Mouse (Mus musculus) kidney, embryonic 16.5 days (tissue): ENCODE measurements around the gene Slc16a7. TPM values are rescaled to one million over a fixed set of nuclear protein-coding genes. Genes with fewer than 3 reads are reported as not detected.

Source experiments
- ATAC-seq: fragments of 200-750 bp; cut with Nextera tagmentation; 2 replicates; pipeline ENCODE4 v1.8.0; 2017; ENCODE audit warnings: moderate TSS enrichment; ENCODE audit not compliant: low FRiP score, low TSS enrichment
- H3K27ac ChIP-seq: fragments of 300-500 bp; sonication (generic); 2 replicates; pipeline ENCODE4 v1.5.1; 2014; ENCODE audit warnings: low read length
- H3K27me3 ChIP-seq: fragments of 300-500 bp; sonication (generic); 2 replicates; pipeline ENCODE4 v1.6.1; 2014; ENCODE audit warnings: low read length, control low read depth, mixed read lengths; ENCODE audit not compliant: insufficient read depth
- H3K36me3 ChIP-seq: fragments of 300-500 bp; sonication (generic); 2 replicates; pipeline ENCODE4 v1.6.1; 2014; ENCODE audit warnings: low read length, control low read depth, mixed read lengths; ENCODE audit not compliant: insufficient read depth
- H3K4me1 ChIP-seq: fragments of 300-500 bp; sonication (generic); 2 replicates; pipeline ENCODE4 v1.6.1; 2014; ENCODE audit warnings: low read length, control low read depth, mixed read lengths; ENCODE audit not compliant: insufficient read depth
- H3K4me2 ChIP-seq: fragments of 300-500 bp; sonication (generic); replicated peaks from 2 replicates; pipeline ENCODE4 v1.6.1; 2014; ENCODE audit warnings: low read depth, low read length
- H3K4me3 ChIP-seq: fragments of 300-500 bp; sonication (generic); 2 replicates; pipeline ENCODE4 v1.5.1; 2014; ENCODE audit warnings: mild to moderate bottlenecking, low read length
- H3K9ac ChIP-seq: fragments of 300-500 bp; sonication (generic); replicated peaks from 2 replicates; pipeline ENCODE4 v1.6.1; 2014; ENCODE audit warnings: low read length
- H3K9me3 ChIP-seq: fragments of 300-500 bp; sonication (generic); 2 replicates; pipeline ENCODE4 v1.6.1; 2016; ENCODE audit warnings: low read length, control low read depth
- WGBS: fragments of 180-500 bp; shearing (Covaris S2); extraction: QIAGEN DNeasy Blood & Tissue Kit; methylation state at CpG from one replicate; pipeline ENCODE4 v1.1.7; 2014; 5-methylcytosine and 5-hydroxymethylcytosine counted together
- polyA plus RNA-seq: library from polyadenylated mRNA; unstranded; fragments of >200 nt; fragmentation: Nextera tagmentation; extraction: Ambion mirVana; gene quantifications from 2 replicates; pipeline ENCODE4 v1.2.1, GENCODE M21; 2015

Slc16a7 gene
- polyA plus RNA-seq, 1 experiment from 2014 or later, result 9.7 TPM

DNA sequence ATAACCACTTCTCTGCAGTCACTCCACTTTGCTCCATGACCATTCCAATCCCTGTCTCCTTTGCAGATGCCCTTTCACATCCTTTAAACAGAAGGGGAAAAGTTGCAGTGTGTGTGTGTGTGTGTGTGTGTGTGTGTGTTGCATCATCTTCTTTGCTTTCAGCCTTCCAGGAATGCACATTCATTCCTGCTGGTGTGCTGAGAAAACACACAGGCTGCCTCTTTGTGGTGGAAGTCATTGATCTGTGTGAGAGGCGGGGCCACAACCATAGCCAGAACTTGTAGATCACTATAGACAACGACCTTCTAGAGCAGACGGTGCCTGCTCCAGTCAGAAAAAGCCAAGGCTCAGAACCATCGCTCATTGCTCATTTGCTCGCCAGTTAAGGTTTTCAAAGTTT lies 103.9 kb downstream of the Slc16a7 start:
- ATAC-seq, result no peak
- H3K9me3 ChIP-seq, result no peaks in the 10 kb centered on the region
- H3K4me3 ChIP-seq, result no peak overlapping the region
- no peaks in the 10 kb centered on the region for H3K4me1 ChIP-seq
- no peak overlapping the region for H3K27ac ChIP-seq
- H3K36me3 ChIP-seq, result no peaks in the 10 kb centered on the region
- no peak overlapping the region for H3K4me2 ChIP-seq
- no peak overlapping the region for H3K9ac ChIP-seq
- no peaks in the 10 kb centered on the region for H3K27me3 ChIP-seq
- 71% methylated on average over 5 of the region's 5 CpGs for WGBS

DNA sequence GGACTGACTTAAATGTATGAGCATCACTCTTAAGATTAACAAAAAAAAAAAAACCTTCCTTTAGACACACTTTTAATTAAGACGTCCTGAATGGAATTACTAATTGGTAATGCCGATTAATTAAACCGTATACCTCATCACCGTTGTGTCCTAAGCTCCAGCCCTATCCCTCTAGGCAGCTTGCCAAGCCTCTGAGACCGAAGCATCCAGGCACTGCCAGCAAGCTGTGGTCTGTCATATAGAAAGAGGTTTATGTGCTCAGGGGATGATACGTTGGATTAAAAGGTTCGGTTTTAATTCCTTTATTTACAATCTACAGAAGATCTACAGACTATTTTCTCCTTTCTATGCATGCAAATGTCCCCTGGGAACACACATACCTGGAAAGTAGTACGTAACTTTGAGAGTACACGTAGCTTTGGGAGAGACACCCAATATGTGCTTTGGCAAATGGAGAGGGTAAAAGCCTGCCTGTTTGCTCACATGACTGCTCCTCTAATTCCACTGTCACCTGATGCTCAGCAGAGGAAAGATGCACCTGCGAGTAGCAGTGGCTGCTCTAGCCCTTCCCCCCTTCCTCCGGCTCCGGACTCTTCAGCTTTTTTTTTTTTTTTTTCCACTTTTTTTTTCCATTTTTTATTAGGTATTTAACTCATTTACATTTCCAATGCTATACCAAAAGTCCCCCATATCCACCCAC lies 114.0 kb downstream of the Slc16a7 start:
- 85% methylated on average over 12 of the region's 12 CpGs for WGBS
- no peaks in the 10 kb centered on the region for H3K27me3 ChIP-seq
- H3K9ac ChIP-seq, result no peak overlapping the region
- H3K27ac ChIP-seq, result no peak overlapping the region
- no peak overlapping the region for H3K4me3 ChIP-seq
- H3K4me2 ChIP-seq, result no peak overlapping the region
- H3K9me3 ChIP-seq, result no peaks in the 10 kb centered on the region
- no peaks in the 10 kb centered on the region for H3K36me3 ChIP-seq
- no peak for ATAC-seq
- no peaks in the 10 kb centered on the region for H3K4me1 ChIP-seq

DNA sequence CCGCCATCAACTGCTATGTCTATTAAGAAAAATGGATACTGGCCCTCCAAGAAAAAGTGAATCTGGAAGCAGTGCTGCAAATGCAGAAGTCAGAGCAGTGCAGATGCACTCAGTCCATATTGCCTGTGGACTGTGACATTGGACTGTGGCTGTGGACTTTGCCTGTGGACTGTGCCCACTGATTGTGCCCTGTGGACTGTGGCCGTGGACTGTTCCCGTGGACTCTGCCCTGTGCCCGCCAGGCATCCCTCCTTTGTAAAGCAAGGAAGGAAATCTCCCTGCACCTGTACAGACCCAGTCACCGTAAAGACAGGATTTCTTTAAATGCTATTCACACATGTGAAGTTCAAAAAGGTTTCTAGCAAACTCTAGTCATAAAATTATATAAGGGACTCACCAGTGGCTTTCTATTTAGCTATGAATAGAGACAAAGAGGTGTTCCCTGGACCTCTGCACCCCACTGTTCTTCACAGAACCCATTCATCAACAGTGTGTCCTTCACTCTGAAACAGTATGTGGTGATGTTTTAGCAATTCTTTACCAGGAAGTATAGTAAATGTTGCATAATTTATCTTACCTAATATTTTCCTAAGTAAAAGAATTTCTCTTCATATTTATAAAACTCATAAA lies 114.6 kb downstream of the Slc16a7 start:
- Histone ChIP-seq H3K27me3 (no peaks in the 10 kb centered on the region), H3K9ac (no peak overlapping the region), H3K4me2 (no peak overlapping the region), H3K4me1 (no peaks in the 10 kb centered on the region), H3K4me3 (no peak overlapping the region), H3K27ac (no peak overlapping the region), H3K9me3 (no peaks in the 10 kb centered on the region), H3K36me3 (no peaks in the 10 kb centered on the region)
- 86% methylated on average over 5 of the region's 5 CpGs for WGBS
- ATAC-seq, result no peak

DNA sequence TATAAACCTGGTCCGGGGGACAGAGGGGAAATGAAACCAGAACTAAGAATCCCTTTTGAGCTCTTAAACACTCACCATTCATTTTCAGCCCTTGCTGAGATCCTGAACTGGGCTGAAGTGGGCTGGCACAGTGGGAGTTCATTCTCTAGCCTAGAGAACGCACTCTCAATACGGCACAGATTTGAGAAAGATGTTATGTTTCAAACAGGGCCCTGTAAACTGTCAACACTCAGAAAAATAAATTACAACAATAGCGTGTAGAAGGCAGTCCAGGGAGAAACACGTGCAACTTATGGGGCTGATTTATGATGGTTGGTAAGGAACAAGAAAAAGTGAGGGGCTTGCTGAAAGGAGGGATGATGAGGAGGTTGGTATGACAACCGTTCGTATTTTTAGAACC lies 115.5 kb downstream of the Slc16a7 start:
- no peak overlapping the region for H3K27ac ChIP-seq
- no peak overlapping the region for H3K4me3 ChIP-seq
- 54% methylated on average over 7 of the region's 7 CpGs for WGBS
- no peak overlapping the region for H3K9ac ChIP-seq
- no peaks in the 10 kb centered on the region for H3K9me3 ChIP-seq
- H3K4me2 ChIP-seq, result no peak overlapping the region
- H3K27me3 ChIP-seq, result no peaks in the 10 kb centered on the region
- H3K36me3 ChIP-seq, result no peaks in the 10 kb centered on the region
- H3K4me1 ChIP-seq, result no peaks in the 10 kb centered on the region
- no peak for ATAC-seq

DNA sequence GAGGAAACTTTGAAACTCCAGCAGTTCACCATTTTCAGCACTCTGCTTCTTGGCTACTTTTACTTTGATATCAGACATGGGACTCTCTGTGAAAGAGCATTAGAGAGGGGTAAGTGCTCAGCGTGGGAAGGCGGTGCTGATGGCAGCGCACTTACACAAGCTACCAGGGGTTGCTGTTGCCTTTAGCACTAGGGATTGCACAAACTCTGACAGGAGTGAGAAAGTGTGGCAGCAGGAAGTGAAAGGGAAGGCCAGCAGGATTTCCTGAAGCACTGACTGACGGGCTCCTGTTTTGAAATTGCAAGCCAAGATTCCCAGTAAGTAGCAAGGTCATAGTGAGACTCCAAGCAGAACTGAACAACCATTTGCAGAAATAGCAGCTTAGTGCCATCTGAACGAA lies 117.8 kb downstream of the Slc16a7 start:
- WGBS, result 68% methylated on average over 5 of the region's 5 CpGs
- no peaks in the 10 kb centered on the region for H3K27me3 ChIP-seq
- no peak for ATAC-seq
- H3K4me2 ChIP-seq, result no peak overlapping the region
- H3K4me1 ChIP-seq, result no peaks in the 10 kb centered on the region; the same call in 1 of the 2 replicates
- no peak overlapping the region for H3K9ac ChIP-seq
- no peaks in the 10 kb centered on the region for H3K9me3 ChIP-seq
- no peaks in the 10 kb centered on the region for H3K36me3 ChIP-seq
- H3K27ac ChIP-seq, result no peak overlapping the region
- H3K4me3 ChIP-seq, result no peak overlapping the region

DNA sequence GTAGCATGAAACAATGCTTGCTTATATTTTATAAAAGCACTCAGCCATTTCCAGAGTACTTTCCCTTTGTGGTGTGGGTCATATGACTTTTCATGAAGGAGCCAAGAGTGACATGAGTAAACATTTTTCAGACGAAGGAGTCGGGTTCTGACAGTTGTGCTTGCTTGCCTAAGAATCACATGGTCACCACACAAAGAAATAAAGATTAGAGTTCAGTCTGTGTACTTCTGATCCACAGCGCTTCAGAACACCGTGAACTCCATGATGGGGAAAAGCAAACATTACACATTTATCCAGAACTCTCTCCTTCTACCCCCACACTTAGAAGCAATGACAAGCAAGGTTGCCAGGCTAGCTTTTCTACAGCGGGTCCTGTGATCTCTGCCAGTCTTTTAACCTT lies 119.0 kb downstream of the Slc16a7 start:
- Histone ChIP-seq H3K4me1 (no peaks in the 10 kb centered on the region; the same call in 1 of the 2 replicates), H3K9me3 (no peaks in the 10 kb centered on the region), H3K36me3 (no peaks in the 10 kb centered on the region), H3K9ac (no peak overlapping the region), H3K4me2 (no peak overlapping the region), H3K27me3 (no peaks in the 10 kb centered on the region), H3K4me3 (no peak overlapping the region), H3K27ac (no peak overlapping the region)
- 67% methylated on average over 5 of the region's 5 CpGs for WGBS
- no peak for ATAC-seq

DNA sequence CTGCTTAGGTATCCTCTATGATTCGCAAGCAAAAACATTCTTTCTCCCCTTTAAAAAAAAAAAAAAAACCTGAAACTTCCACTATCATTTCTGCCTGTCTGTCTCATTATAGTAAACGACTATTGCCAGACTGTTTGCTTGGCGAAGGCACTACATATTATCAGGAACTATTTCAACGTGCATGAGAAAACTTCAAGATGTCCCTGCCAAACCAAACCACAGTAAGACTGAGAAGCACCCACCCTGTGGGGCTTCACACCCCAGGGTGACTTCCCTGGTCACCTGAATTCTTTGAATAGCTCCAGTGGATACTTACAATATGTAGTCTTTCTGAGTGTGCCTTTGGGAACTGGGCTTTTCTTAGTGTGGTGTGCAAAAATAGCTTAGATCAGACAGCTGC lies 122.9 kb downstream of the Slc16a7 start:
- Histone ChIP-seq H3K27me3 (no peaks in the 10 kb centered on the region), H3K9me3 (no peaks in the 10 kb centered on the region), H3K36me3 (no peaks in the 10 kb centered on the region), H3K4me3 (no peak overlapping the region), H3K27ac (no peak overlapping the region), H3K4me1 (no peaks in the 10 kb centered on the region; the same call in 1 of the 2 replicates), H3K4me2 (no peak overlapping the region), H3K9ac (no peak overlapping the region)
- 62% methylated on average over 4 of the region's 4 CpGs for WGBS
- no peak for ATAC-seq

DNA sequence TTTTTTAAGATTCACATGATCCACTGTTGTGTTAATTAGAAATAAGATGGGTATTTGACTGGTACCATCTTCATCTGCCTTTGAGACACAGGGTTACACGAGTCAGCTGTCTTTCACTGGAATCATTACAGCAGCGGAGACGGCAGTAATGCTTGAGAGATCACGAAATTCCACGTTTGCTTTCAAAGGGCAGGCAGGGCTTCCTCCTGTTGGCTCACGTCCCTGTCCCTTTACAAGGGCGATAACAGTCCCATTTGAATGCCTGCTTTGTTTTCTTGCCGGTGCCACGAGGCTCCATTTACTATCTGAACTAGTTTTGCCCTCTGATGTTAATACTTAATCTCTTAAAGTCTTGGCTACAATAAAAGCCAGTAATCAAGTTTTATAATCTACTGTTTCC lies 123.4 kb downstream of the Slc16a7 start:
- H3K9ac ChIP-seq, result no peak overlapping the region
- H3K36me3 ChIP-seq, result no peaks in the 10 kb centered on the region
- ATAC-seq, result no peak
- no peaks in the 10 kb centered on the region; the same call in 1 of the 2 replicates for H3K4me1 ChIP-seq
- no peak overlapping the region for H3K4me2 ChIP-seq
- H3K9me3 ChIP-seq, result no peaks in the 10 kb centered on the region
- no peak overlapping the region for H3K27ac ChIP-seq
- H3K27me3 ChIP-seq, result no peaks in the 10 kb centered on the region
- WGBS, result 44% methylated on average over 9 of the region's 9 CpGs
- H3K4me3 ChIP-seq, result no peak overlapping the region

DNA sequence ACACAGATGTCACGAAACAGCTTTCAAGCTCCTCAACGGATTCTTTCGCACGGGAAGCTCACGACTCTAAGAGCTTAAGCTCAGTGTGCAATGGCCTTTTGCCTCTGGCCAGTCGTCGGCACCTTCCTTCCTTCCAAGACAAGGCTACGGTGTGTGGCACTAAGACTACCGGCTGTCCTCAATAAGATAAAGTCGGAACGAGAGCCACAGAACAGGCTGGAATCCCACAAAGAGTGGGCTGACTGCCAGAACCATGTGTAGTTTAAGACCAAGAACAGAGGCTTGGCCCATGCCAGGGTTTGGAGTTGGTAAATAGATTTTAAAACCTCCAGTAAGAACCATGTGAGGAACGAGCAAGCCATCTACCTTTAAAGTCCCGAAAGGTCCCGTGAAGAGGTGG lies 123.8 kb downstream of the Slc16a7 start:
- Histone ChIP-seq H3K9ac (no peak overlapping the region), H3K9me3 (no peaks in the 10 kb centered on the region), H3K27me3 (no peaks in the 10 kb centered on the region), H3K36me3 (no peaks in the 10 kb centered on the region), H3K4me3 (no peak overlapping the region), H3K4me1 (no peaks in the 10 kb centered on the region; the same call in 1 of the 2 replicates), H3K27ac (no peak overlapping the region), H3K4me2 (no peak overlapping the region)
- ATAC-seq, result no peak
- 80% methylated on average over 14 of the region's 14 CpGs for WGBS

DNA sequence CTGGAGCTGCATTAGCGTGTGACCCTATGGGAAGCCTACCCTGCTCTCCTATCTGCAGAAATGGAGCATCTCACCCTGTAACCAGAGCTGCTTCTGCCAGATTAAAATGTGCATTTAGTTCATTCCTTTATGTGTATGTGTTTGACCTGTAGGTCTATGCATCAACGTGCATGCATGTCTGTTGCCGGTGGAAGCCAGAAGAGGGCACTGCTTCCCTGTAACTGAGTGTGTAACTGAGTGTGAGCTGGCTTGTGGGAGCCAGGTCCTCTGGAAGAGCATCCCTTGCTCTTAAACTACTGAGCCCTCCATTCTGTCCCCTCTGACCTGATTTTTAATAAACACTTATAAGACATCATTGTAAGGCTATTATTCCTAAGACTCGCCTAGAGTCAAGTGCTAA lies 124.3 kb downstream of the Slc16a7 start:
- Histone ChIP-seq H3K27ac (no peak overlapping the region), H3K4me2 (no peak overlapping the region), H3K36me3 (no peaks in the 10 kb centered on the region), H3K9me3 (no peaks in the 10 kb centered on the region), H3K4me3 (no peak overlapping the region), H3K4me1 (no peaks in the 10 kb centered on the region; the same call in 1 of the 2 replicates), H3K9ac (no peak overlapping the region), H3K27me3 (no peaks in the 10 kb centered on the region)
- 61% methylated on average over 4 of the region's 4 CpGs for WGBS
- ATAC-seq, result peak; percentile 79
